Mouse (Mus musculus) lung, embryonic 15.5 days (tissue): ENCODE measurements around the gene P4ha1. TPM values are rescaled to one million over a fixed set of nuclear protein-coding genes. Genes with fewer than 3 reads are reported as not detected.

Experiments used
- ATAC-seq: fragments of 200-750 bp; cut with Nextera tagmentation; 2 replicates; pipeline ENCODE4 v1.8.0; 2017; ENCODE audit warnings: moderate number of reproducible peaks, borderline replicate concordance; ENCODE audit not compliant: low FRiP score, low TSS enrichment; ENCODE audit errors: extremely low read depth
- H3K27ac ChIP-seq: fragments of 300-500 bp; sonication (generic); 2 replicates; pipeline ENCODE4 v1.5.1; 2015; ENCODE audit warnings: moderate library complexity, mild to moderate bottlenecking, inconsistent platforms
- H3K27me3 ChIP-seq: fragments of 300-500 bp; sonication (generic); 2 replicates; pipeline ENCODE4 v1.6.1; 2015; ENCODE audit warnings: inconsistent platforms
- H3K36me3 ChIP-seq: fragments of 300-500 bp; sonication (generic); 2 replicates; pipeline ENCODE4 v1.6.1; 2015; ENCODE audit warnings: inconsistent platforms
- H3K4me1 ChIP-seq: fragments of 300-500 bp; sonication (generic); 2 replicates; pipeline ENCODE4 v1.6.1; 2015; ENCODE audit warnings: inconsistent platforms
- H3K4me2 ChIP-seq: fragments of 300-500 bp; sonication (generic); 2 replicates; pipeline ENCODE4 v1.6.1; 2015; ENCODE audit warnings: inconsistent platforms, mild to moderate bottlenecking, moderate library complexity
- H3K4me3 ChIP-seq: fragments of 300-500 bp; sonication (generic); 2 replicates; pipeline ENCODE4 v1.5.1; 2015; ENCODE audit warnings: mild to moderate bottlenecking, inconsistent platforms
- H3K9ac ChIP-seq: fragments of 300-500 bp; sonication (generic); 2 replicates; pipeline ENCODE4 v1.6.1; 2015; ENCODE audit warnings: inconsistent platforms
- H3K9me3 ChIP-seq: fragments of 300-500 bp; sonication (generic); 2 replicates; pipeline ENCODE4 v1.6.1; 2016; ENCODE audit warnings: inconsistent platforms
- WGBS: fragments of 180-500 bp; shearing (Covaris S2); methylation state at CpG from one replicate; pipeline ENCODE4 v1.1.7; 2015; 5-methylcytosine and 5-hydroxymethylcytosine counted together
- polyA plus RNA-seq: library from polyadenylated mRNA; unstranded; fragments of >200 nt; fragmentation: Nextera tagmentation; extraction: Ambion mirVana; gene quantifications from 2 replicates; pipeline ENCODE4 v1.2.1, GENCODE M21; 2015

P4ha1 gene
- polyA plus RNA-seq, 1 experiment from 2014 or later: 71.3 TPM

DNA sequence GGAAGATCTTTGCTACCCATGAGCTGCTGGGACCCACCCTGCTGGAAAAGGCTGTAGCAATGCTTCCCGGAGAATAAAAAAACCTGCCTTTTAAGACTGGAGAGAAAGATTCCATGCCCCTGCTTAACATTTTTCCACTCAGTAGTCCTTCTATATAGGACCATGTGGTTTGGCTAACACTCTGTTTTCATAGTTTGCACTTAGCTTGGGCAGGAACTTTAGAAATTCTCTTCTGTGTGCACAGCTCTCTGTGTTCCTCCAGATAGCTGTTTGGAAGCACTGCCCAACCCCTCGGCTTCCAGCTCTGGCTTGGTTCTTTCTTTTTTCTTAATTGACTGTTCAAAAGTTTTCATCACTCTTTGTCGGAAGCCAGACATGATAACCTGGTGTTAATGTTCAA is 93.5 kb downstream of the P4ha1 start:
- H3K27ac ChIP-seq: no peak overlapping the region
- no peaks in the 10 kb centered on the region for H3K4me1 ChIP-seq
- no peak overlapping the region for H3K4me3 ChIP-seq
- H3K36me3 ChIP-seq: no peaks in the 10 kb centered on the region
- no peaks in the 10 kb centered on the region for H3K27me3 ChIP-seq
- ATAC-seq: no peak
- 56% methylated on average over 3 of the region's 3 CpGs for WGBS
- H3K9ac ChIP-seq: no peak overlapping the region
- no peaks in the 10 kb centered on the region for H3K9me3 ChIP-seq
- no peak overlapping the region for H3K4me2 ChIP-seq

DNA sequence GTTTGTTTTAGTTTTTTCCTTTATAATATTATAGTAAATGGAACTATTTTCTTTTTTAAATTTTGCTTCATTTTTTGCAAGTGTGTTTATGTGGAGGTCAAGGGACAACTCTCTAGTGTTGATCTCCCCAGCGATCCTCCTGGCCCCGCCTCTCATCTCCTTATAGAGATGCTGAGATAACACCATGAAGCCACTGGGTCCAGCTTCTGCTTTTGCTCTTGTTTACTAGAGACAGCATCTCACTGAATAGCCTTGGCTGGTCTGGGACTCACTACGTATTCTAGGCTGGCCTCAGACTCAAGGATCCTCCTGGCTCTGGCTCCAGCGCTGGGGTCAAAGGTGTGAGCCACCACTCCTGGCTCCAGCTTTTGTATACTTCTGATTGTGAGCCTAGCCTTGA is 96.4 kb downstream of the P4ha1 start:
- Histone ChIP-seq H3K9me3 (no peaks in the 10 kb centered on the region), H3K4me3 (no peak overlapping the region), H3K4me1 (peaks cover 8% of the 10 kb centered on the region; the same call in 1 of the 2 replicates), H3K27ac (no peak overlapping the region), H3K9ac (no peak overlapping the region), H3K36me3 (no peaks in the 10 kb centered on the region), H3K27me3 (no peaks in the 10 kb centered on the region), H3K4me2 (no peak overlapping the region)
- 79% methylated on average over 4 of the region's 4 CpGs for WGBS
- no peak for ATAC-seq

Other genes starting within 250 kb of the P4ha1 start
- 68.0 and 69.9 TPM in 2 replicates for gene Sept10, start 101.4 kb upstream of the P4ha1 start, polyA plus RNA-seq
- gene Sowahc, start 101.3 kb upstream of the P4ha1 start, polyA plus RNA-seq: 10.7 and 11.4 TPM in 2 replicates
- gene Gm10273, start 72.3 kb downstream of the P4ha1 start, polyA plus RNA-seq: 1.8 and 5.7 TPM in 2 replicates
- gene Pla2g12b, start 80.4 kb downstream of the P4ha1 start, polyA plus RNA-seq: 0.14 and 0.60 TPM in 2 replicates
- 2.1 and 2.7 TPM in 2 replicates for gene Oit3, start 118.5 kb downstream of the P4ha1 start, polyA plus RNA-seq